Mouse (Mus musculus): ENCODE results near the gene Gm8693.
"Not testable (repeated sequence)": the region's sequence is repeated elsewhere in the genome, so short reads cannot be mapped to it uniquely, and the experiment has no call there.

Gm8693 gene

DNA sequence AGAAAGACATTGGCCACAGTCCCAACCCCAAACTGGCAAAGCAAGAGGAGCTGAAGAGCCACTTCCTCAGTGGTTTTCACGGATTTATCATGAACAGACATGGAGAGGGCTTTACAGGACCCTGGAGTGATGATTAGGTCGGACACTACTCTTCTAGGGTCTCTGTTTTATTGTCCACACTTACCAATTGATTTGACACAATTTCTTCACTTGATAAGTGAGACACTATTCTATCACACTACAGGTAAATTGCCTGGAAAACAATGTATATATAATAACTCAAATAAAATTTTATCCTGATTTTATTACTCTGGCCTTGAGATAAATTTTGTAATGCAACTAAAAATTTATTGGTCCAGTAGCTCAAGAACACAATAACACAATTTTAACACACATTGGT is at the start of gene Gm8693:
Gm8693 (minus strand) TSS at position 101 of the 400 bp plus-strand sequence.
- not testable (repeated sequence) for DNase-seq

DNA sequence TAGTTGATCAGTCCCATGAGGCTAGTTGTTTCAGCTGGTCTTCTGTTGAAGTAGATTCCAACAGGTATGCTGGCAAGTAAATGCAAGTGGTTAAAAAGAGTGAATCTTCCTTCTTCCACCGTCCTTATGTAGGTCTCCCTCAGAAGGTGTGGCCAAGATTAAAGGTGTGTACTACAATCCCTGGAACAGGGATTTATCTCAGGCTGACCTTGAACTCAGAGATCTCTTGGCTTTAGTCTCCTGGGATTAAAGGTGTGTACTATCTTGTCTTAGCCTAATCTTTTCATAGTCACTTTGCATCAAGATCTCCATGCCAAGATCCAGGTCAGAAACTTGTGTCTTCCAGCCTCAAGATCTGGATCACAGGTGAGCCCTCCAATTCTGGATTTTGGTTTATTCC is 27.5 kb upstream of the Gm8693 start, which contains the start of gene Gm4567:
Gm4567 (minus strand) TSS at position 101 of the 400 bp plus-strand sequence.
- not testable (repeated sequence) for DNase-seq

DNA sequence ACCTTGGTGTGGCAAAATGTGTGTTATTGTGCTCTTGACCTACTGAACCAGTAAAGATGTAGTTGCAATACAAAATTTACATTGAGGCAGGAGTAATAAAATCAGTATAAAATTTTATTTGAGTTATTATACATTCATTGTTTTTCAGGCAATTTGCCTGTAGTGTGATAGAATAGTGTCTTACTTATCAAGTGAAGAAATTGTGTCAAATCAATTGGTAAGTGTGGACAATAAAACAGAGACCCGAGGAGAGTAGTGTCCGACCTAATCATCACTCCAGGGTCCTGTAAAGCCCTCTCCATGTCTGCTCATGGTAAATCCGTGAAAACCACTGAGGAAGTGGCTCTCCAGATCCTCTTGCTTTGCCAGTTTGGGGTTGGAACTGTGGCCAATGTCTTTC is 34.4 kb downstream of the Gm8693 start, which contains the start of gene Vmn1r155:
Vmn1r155 (plus strand) TSS at position 301 of the 400 bp plus-strand sequence.
- not testable (repeated sequence) for DNase-seq
